Mouse (Mus musculus): Measurements from ENCODE around the gene Gm5089.

DNA sequence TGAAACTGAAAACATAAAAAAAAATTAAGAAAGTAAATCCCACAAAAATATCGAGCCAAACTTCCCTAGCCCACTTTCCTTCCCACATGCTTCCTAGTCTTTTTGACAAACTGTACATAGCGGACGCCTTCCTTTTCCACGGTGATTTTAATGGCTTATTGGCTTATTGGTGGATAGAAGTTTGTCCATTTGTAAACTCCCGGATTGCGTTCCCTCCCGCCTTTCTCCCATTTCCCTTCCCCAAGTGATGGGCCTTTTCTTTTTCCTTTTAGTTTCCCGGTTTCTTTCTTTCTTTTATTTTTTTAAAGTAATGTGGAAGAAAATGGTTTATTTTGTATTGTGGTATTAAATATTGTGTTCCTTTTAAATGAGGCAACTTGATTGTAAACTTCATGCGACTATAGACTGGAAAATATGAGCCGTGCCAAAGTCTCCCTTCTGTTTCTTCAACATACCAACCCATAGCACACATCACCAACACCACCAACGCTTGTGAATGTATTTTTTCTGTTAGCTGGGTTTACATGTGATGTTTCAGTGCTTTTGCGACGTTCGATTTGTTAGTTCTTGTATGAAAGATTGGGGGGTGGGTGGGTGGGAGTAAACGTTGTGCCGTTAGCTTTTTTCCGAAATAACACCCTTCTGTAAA lies 28.7 kb upstream of the Gm5089 start:
- no peak for TF ChIP-seq CTCF (IDR thresholded peaks at IDR 0.05; ENCODE audit: borderline replicate concordance, insufficient read depth, low read depth, low read length)
- TF ChIP-seq POLR2A (IDR thresholded peaks at IDR 0.05; ENCODE audit: borderline replicate concordance, insufficient read depth, low read length): no peak

Data from cerebellum, adult 2 months (tissue).